Mouse (Mus musculus): ENCODE results near the gene Lingo2. TPM values are rescaled to one million over a fixed set of nuclear protein-coding genes. Genes with fewer than 3 reads are reported as not detected.

The Lingo2 gene
- not detected for polyA plus RNA-seq (2014; fragmentation: Illumina TruSeq; extraction: RNeasy Lipid Tissue Mini Kit (QIAGEN cat#74804); ENCODE audit: low read depth, low replicate concordance)

DNA sequence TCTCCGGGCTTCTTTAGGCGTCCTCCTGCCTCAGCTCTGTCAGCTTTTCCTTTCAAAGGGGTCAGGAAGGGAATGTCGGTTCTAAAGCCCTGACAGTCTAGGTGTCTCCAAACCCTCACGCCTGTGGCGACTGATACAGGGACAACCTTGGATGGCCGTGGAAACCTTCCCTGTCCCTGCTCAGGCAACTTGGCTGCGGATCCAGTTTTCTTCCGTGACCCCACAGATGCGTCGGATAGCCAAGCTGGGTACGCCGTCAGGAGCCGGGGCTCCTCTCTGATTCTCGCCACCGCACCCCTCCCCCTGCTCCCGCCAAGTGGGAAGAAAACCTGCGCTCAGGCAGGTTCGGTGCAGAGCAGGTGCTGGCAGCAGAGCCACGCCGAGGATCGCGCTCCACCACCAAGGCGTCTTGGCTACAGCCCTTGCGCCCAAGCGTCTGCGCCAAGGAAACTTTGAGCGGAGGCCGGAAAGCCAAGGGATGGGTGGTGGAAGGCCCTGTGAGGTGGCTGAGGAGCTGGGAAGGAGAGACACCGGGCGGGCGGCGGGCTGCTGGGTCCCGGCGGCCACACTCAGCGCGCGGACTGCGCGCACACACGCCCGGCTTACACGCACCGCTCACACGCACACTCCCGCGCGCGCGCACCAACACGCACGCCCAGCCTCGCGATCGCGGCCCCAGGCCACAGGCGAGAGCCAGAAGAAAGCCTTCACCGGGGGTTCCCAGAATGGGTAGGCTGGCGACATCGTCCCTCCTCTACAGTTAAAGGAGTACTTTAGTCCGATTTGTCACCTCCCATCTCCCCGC is at the start of gene Lingo2:
Gene Lingo2 (minus strand): TSS at position 598 of the 805 bp plus-strand sequence.

Data from adrenal gland, adult 10 weeks (tissue).